Mouse (Mus musculus): ENCODE measurements at regions not wholly inside any gene's neighbourhood (a gene's known extent, or its start where the extent isn't known, plus 50 kb on each side); places are given as distances from the start of the nearest gene placed in this dataset.

- TF ChIP-seq FLI1 (IDR thresholded peaks at IDR 0.05; ENCODE audit: low read length), result no peak
- no peak for TF ChIP-seq GATA1 (IDR thresholded peaks at IDR 0.05; ENCODE audit: borderline replicate concordance, low read length)
- Histone ChIP-seq H3K27me3 (replicated peaks) (no peaks in the 10 kb centered on the region), H3K4me3 (replicated peaks) (no peak overlapping the region), H3K4me1 (no peaks in the 10 kb centered on the region), H3K9me3 (peaks cover 21% of the 10 kb centered on the region), H3K36me3 (replicated peaks; ENCODE audit: low read length) (no peaks in the 10 kb centered on the region)
These were observed 108.1 kb downstream of the Snx19 start for GRCm38 (mm10) chr9:30534961-30535360.

- no peaks in the 10 kb centered on the region for H3K27me3 ChIP-seq (replicated peaks)
- no peak for TF ChIP-seq GATA1 (IDR thresholded peaks at IDR 0.05; ENCODE audit: borderline replicate concordance, low read length)
- TF ChIP-seq FLI1 (IDR thresholded peaks at IDR 0.05; ENCODE audit: low read length), result no peak
- peaks cover 22% of the 10 kb centered on the region for H3K9me3 ChIP-seq
- no peaks in the 10 kb centered on the region for H3K4me1 ChIP-seq
- no peaks in the 10 kb centered on the region for H3K36me3 ChIP-seq (replicated peaks; ENCODE audit: low read length)
- H3K4me3 ChIP-seq (replicated peaks), result no peak overlapping the region
These were observed 107.0 kb downstream of the Snx19 start for GRCm38 (mm10) chr9:30533780-30534343.

GRCm38 (mm10) chr9:30533091-30533779, 106.3 kb downstream of the Snx19 start:
- no peaks in the 10 kb centered on the region for H3K36me3 ChIP-seq (replicated peaks; ENCODE audit: low read length)
- no peaks in the 10 kb centered on the region for H3K27me3 ChIP-seq (replicated peaks)
- no peaks in the 10 kb centered on the region for H3K4me1 ChIP-seq
- H3K4me3 ChIP-seq (replicated peaks), result no peak overlapping the region
- H3K9me3 ChIP-seq, result peaks cover 22% of the 10 kb centered on the region
- no peak for TF ChIP-seq FLI1 (IDR thresholded peaks at IDR 0.05; ENCODE audit: low read length)
- TF ChIP-seq GATA1 (IDR thresholded peaks at IDR 0.05; ENCODE audit: borderline replicate concordance, low read length), result no peak

DNA sequence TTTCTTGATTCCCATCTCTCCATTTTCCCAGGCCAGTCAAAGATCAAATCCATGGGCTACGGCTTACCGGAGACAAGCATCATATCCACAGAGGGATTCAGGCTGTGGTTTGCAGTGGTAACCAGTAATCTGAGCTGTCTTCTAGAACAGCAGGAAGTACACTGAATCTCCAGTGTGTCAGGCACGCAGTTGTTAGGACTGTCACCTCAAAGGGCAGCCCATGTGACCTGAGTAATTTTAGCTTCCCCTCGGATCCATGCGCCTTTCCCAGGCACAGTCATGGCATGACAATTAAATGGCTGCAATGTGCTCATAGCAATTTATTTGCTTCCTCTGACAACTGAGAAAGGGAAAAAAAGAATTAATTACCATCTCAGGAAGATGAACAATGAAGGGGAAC, 98.2 kb downstream of the Snx19 start:
- no peaks in the 10 kb centered on the region for H3K36me3 ChIP-seq (replicated peaks; ENCODE audit: low read length)
- no peak overlapping the region for H3K4me3 ChIP-seq (replicated peaks)
- TF ChIP-seq FLI1 (IDR thresholded peaks at IDR 0.05; ENCODE audit: low read length), result no peak
- H3K27me3 ChIP-seq (replicated peaks), result no peaks in the 10 kb centered on the region
- peaks cover 33% of the 10 kb centered on the region; the same call in 1 of the 2 replicates for H3K9me3 ChIP-seq
- no peaks in the 10 kb centered on the region for H3K4me1 ChIP-seq

- H3K9me3 ChIP-seq, result peaks cover 30% of the 10 kb centered on the region; the same call in 1 of the 2 replicates
- no peaks in the 10 kb centered on the region for H3K4me1 ChIP-seq
- H3K36me3 ChIP-seq (replicated peaks; ENCODE audit: low read length), result no peaks in the 10 kb centered on the region
- H3K4me3 ChIP-seq (replicated peaks), result no peak overlapping the region
- H3K27me3 ChIP-seq (replicated peaks), result no peaks in the 10 kb centered on the region
- TF ChIP-seq FLI1 (IDR thresholded peaks at IDR 0.05; ENCODE audit: low read length) (no peak), GATA1 (IDR thresholded peaks at IDR 0.05; ENCODE audit: borderline replicate concordance, low read length) (no peak)
These were observed 97.6 kb downstream of the Snx19 start for GRCm38 (mm10) chr9:30524401-30525066.

DNA sequence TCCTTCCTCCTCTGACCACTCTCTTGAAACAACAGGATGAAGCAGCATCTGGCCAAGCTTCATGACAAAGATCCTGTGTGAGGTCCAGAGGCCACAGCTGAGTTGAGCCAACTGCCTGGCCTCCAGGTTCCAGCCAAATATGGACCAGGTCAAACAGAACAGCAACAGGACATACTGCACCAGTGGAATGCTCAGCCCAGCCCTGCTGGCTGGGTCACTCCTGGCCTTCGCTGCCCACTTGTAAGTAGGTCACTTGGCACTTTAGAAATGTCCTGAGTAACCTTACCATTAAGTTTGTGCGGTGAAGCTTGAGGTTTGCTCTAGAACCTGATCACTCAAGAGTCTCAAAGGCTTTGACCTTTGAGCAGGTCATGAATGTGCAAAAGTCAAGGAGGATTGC, 96.9 kb downstream of the Snx19 start:
- no peak overlapping the region for H3K4me3 ChIP-seq (replicated peaks)
- H3K27me3 ChIP-seq (replicated peaks), result no peaks in the 10 kb centered on the region
- no peaks in the 10 kb centered on the region for H3K36me3 ChIP-seq (replicated peaks; ENCODE audit: low read length)
- H3K4me1 ChIP-seq, result no peaks in the 10 kb centered on the region
- no peak for TF ChIP-seq GATA1 (IDR thresholded peaks at IDR 0.05; ENCODE audit: borderline replicate concordance, low read length)
- TF ChIP-seq FLI1 (IDR thresholded peaks at IDR 0.05; ENCODE audit: low read length), result no peak
- H3K9me3 ChIP-seq, result peaks cover 33% of the 10 kb centered on the region; the same call in 1 of the 2 replicates

- TF ChIP-seq FLI1 (IDR thresholded peaks at IDR 0.05; ENCODE audit: low read length), result no peak
- H3K4me3 ChIP-seq (replicated peaks), result no peak overlapping the region
- peaks cover 33% of the 10 kb centered on the region; the same call in 1 of the 2 replicates for H3K9me3 ChIP-seq
These were observed 95.9 kb downstream of the Snx19 start for GRCm38 (mm10) chr9:30522595-30523350.

DNA sequence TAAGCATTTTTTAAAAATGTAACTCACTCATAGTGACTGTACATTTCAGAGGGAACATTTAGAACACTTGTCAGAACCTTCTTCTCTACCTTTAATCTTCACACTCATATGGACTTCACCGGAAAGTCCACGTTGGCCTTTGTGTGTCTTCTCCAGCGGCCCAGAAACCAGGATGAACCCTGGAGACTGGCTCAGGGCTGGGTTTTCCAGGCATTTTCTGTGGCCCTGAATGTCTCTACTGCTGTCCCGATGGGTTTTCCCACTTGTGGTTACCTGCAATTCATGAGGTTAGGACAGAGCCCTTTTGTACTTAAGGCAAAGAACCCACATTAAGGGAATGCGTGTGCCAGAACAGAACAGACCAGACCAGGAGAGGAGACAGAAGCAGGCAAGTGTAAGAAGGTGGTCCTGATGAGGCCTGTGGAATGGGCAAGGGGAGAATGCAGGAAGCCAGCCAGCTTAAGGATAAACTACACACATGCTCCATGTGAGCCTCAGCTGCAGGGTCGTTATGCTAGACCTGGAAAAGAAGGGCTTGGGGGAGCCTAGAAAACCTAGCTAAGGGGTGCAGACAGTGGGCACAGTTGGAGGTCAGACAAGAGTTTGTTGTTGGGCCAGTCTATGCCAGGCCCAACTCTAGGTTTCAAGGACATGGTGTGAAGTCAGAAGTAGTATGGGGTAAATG, 94.8 kb downstream of the Snx19 start:
- Histone ChIP-seq H3K27me3 (replicated peaks) (no peaks in the 10 kb centered on the region), H3K4me1 (no peaks in the 10 kb centered on the region), H3K36me3 (replicated peaks; ENCODE audit: low read length) (no peaks in the 10 kb centered on the region), H3K4me3 (replicated peaks) (no peak overlapping the region), H3K9me3 (peaks cover 33% of the 10 kb centered on the region; the same call in 1 of the 2 replicates)
- no peak for TF ChIP-seq GATA1 (IDR thresholded peaks at IDR 0.05; ENCODE audit: borderline replicate concordance, low read length)
- TF ChIP-seq FLI1 (IDR thresholded peaks at IDR 0.05; ENCODE audit: low read length), result no peak

More at GRCm38 (mm10) chr9:30522595-30523350, 95.9 kb downstream of the Snx19 start:
- no peaks in the 10 kb centered on the region for H3K4me1 ChIP-seq
- no peaks in the 10 kb centered on the region for H3K27me3 ChIP-seq (replicated peaks)
- H3K36me3 ChIP-seq (replicated peaks; ENCODE audit: low read length), result no peaks in the 10 kb centered on the region

DNA sequence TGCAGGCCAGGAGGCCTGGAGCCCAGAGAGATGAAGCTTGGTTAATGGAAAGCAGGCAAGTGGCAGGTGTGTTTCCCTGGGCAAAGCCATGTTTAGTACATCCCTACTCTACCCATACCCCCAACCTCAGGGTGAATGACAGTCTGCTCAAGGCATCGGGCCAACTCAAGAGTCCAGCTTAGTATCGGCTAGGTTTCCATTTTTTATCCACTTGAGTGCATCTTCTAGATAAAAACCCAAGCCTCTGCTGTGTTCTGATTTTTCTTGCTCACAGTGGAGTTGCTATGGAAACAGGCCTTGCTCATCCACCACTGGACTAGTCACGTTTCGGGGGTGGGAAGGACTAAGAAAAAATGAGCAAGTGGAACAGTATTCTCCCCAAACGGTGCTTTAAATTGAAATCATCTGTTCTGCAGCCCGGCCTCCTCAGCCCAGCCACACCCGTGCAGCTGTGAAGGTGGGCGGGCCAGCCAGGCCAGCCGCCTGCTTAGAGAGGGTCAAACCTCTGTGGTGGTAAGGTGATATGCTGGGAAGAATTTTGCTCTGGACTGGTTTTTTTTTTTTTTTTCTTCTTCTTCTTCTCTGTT, 94.0 kb downstream of the Snx19 start:
- Histone ChIP-seq H3K27me3 (replicated peaks) (no peaks in the 10 kb centered on the region), H3K4me1 (no peaks in the 10 kb centered on the region), H3K4me3 (replicated peaks) (no peak overlapping the region), H3K36me3 (replicated peaks; ENCODE audit: low read length) (no peaks in the 10 kb centered on the region), H3K9me3 (peaks cover 31% of the 10 kb centered on the region; the same call in 1 of the 2 replicates)
- TF ChIP-seq FLI1 (IDR thresholded peaks at IDR 0.05; ENCODE audit: low read length), result no peak
- TF ChIP-seq GATA1 (IDR thresholded peaks at IDR 0.05; ENCODE audit: borderline replicate concordance, low read length), result no peak

Measured in megakaryocyte, embryonic 14.5 days (primary cell).